Mouse (Mus musculus) heart, embryonic 15.5 days (tissue): ENCODE measurements at regions not wholly inside any gene's neighbourhood (a gene's known extent, or its start where the extent isn't known, plus 50 kb on each side); places are given as distances from the start of the nearest gene placed in this dataset.

ENCODE experiments used
- ATAC-seq: fragments of 200-750 bp; cut with Nextera tagmentation; replicated peaks from 2 replicates; pipeline ENCODE4 v1.8.0; 2017; ENCODE audit warnings: low read depth, moderate TSS enrichment; ENCODE audit not compliant: insufficient number of reproducible peaks, insufficient read depth, low FRiP score
- H3K27ac ChIP-seq: fragments of 300-500 bp; sonication (generic); 2 replicates; pipeline ENCODE4 v1.5.1; 2015; ENCODE audit warnings: mild to moderate bottlenecking, inconsistent platforms
- H3K27me3 ChIP-seq: fragments of 300-500 bp; sonication (generic); 2 replicates; pipeline ENCODE4 v1.6.1; 2015; ENCODE audit warnings: inconsistent platforms
- H3K36me3 ChIP-seq: fragments of 300-500 bp; sonication (generic); 2 replicates; pipeline ENCODE4 v1.6.1; 2015; ENCODE audit warnings: mild to moderate bottlenecking, inconsistent platforms
- H3K4me1 ChIP-seq: fragments of 300-500 bp; sonication (generic); replicated peaks from 2 replicates; pipeline ENCODE4 v1.6.1; 2015; ENCODE audit warnings: inconsistent platforms
- H3K4me2 ChIP-seq: fragments of 300-500 bp; sonication (generic); 2 replicates; pipeline ENCODE4 v1.6.1; 2015; ENCODE audit warnings: inconsistent platforms, mild to moderate bottlenecking, moderate library complexity
- H3K4me3 ChIP-seq: fragments of 300-500 bp; sonication (generic); 2 replicates; pipeline ENCODE4 v1.5.1; 2015; ENCODE audit warnings: mild to moderate bottlenecking, inconsistent platforms
- H3K9ac ChIP-seq: fragments of 300-500 bp; sonication (generic); 2 replicates; pipeline ENCODE4 v1.6.1; 2015; ENCODE audit warnings: mild to moderate bottlenecking, inconsistent platforms
- H3K9me3 ChIP-seq: fragments of 300-500 bp; sonication (generic); replicated peaks from 2 replicates; pipeline ENCODE4 v1.6.1; 2016; ENCODE audit warnings: inconsistent platforms
- WGBS: fragments of 180-500 bp; shearing (Covaris S2); methylation state at CpG from one replicate; pipeline ENCODE4 v1.1.7; 2015; ENCODE audit warnings: mixed read lengths; 5-methylcytosine and 5-hydroxymethylcytosine counted together

- no peak overlapping the region for H3K4me3 ChIP-seq
- WGBS, result 77% methylated on average over 23 of the region's 23 CpGs
- H3K36me3 ChIP-seq, result no peaks in the 10 kb centered on the region
- H3K4me1 ChIP-seq, result no peaks in the 10 kb centered on the region
- H3K4me2 ChIP-seq, result no peak overlapping the region; the same call in 1 of the 2 replicates
- H3K9me3 ChIP-seq, result no peaks in the 10 kb centered on the region
- H3K9ac ChIP-seq, result no peak overlapping the region
- no peak overlapping the region for H3K27ac ChIP-seq
- no peak for ATAC-seq
- H3K27me3 ChIP-seq, result no peaks in the 10 kb centered on the region
Measured at GRCm38 (mm10) chr1:184244730-184245488, 210.8 kb upstream of the 1700056E22Rik start.

DNA sequence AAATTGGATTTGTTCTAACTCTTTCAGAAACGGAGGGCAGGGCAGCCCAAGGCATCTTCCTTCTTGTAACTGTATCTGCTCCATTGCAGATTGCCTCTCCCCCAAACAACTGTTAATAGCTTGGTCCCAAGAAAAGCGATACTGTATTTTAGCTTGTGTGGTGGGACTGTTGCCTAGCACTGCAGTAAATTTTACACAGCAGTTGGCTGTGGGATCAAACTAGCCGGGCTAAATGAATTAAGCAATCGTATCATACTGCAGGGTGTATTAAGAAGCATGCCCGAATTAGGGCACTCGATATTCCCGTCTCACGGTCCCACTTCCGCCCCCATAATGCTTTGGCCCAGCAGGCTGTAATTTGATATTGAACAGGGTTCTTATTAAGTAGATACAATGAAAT is 210.2 kb upstream of the 1700056E22Rik start:
- WGBS, result 73% methylated on average over 9 of the region's 9 CpGs
- H3K4me1 ChIP-seq, result no peaks in the 10 kb centered on the region
- no peak for ATAC-seq
- no peak overlapping the region for H3K4me3 ChIP-seq
- H3K9me3 ChIP-seq, result no peaks in the 10 kb centered on the region
- H3K9ac ChIP-seq, result no peak overlapping the region
- no peaks in the 10 kb centered on the region for H3K36me3 ChIP-seq
- H3K27me3 ChIP-seq, result no peaks in the 10 kb centered on the region
- no peak overlapping the region for H3K27ac ChIP-seq
- no peak overlapping the region; the same call in 1 of the 2 replicates for H3K4me2 ChIP-seq

DNA sequence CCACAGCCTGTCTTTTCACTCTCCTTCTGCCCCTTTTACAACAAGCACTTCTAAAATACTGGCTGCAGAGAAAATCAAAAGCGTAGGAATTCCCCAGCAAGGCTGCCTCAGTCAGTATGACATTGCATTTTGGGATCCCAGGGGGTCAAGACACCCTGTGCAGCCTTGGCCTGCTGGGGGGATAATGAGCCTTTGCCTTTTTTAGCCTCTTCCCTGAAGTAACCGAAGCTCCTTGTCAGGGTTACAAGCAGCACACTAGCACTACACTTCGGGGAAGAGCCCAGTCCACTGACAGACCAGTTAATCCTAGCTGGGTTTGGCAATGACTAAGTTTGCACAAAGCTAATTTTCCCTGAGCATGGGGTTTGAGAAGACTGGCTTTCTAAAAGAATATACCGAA is 207.7 kb upstream of the 1700056E22Rik start:
- no peak overlapping the region for H3K27ac ChIP-seq
- no peaks in the 10 kb centered on the region for H3K9me3 ChIP-seq
- H3K36me3 ChIP-seq, result no peaks in the 10 kb centered on the region
- 52% methylated on average over 4 of the region's 4 CpGs for WGBS
- no peak overlapping the region for H3K9ac ChIP-seq
- H3K4me1 ChIP-seq, result no peaks in the 10 kb centered on the region
- no peak for ATAC-seq
- no peak overlapping the region for H3K4me2 ChIP-seq
- H3K27me3 ChIP-seq, result no peaks in the 10 kb centered on the region
- H3K4me3 ChIP-seq, result no peak overlapping the region

GRCm38 (mm10) chr1:184235131-184235983 is 201.3 kb upstream of the 1700056E22Rik start:
- 14% methylated on average over 25 of the region's 25 CpGs for WGBS
- peak; percentile 43; the same call in 1 of the 2 replicates for ATAC-seq
- peak overlapping the region; percentile 15; the same call in 1 of the 2 replicates for H3K9ac ChIP-seq

DNA sequence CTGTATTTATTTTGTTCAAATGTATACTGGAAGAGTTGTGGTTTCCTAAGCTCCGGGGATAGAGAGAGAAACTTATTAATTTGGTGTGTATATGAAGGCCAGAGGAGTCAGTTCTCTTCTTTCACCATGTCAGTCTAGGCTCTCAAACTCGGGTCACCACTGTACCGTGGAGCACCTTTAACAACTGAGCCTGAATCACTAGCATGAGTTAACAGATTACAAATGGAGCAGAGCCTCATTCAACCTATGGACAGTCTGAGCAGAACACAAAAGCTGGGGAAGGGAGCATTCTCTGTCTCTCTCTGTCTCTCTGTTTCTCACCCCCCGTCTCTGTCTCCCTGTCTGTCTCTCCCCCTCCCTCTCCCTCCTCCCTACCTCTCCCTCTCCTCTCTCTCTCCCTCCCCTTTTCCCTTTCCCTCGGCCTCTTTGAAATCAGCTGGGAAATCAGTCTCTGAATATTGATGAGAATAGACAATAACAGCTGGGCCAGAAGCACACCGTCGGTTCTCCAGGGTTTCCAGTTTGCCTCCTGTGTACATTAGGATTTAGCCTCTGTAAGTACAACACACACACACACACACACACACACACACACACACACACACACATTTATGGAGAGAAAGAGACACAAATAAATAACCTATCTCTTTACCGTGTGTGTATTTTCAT is 200.4 kb upstream of the 1700056E22Rik start:
- 74% methylated on average over 8 of the region's 8 CpGs for WGBS
- no peak overlapping the region for H3K9ac ChIP-seq
- no peaks in the 10 kb centered on the region for H3K9me3 ChIP-seq
- H3K4me1 ChIP-seq, result peaks cover 10% of the 10 kb centered on the region
- no peaks in the 10 kb centered on the region for H3K27me3 ChIP-seq
- H3K36me3 ChIP-seq, result no peaks in the 10 kb centered on the region
- H3K4me2 ChIP-seq, result no peak overlapping the region
- no peak overlapping the region for H3K4me3 ChIP-seq
- ATAC-seq, result no peak
- no peak overlapping the region for H3K27ac ChIP-seq

More at GRCm38 (mm10) chr1:184235131-184235983, 201.3 kb upstream of the 1700056E22Rik start:
- Histone ChIP-seq H3K4me3 (peak overlapping the region; percentile 40), H3K36me3 (no peaks in the 10 kb centered on the region), H3K4me1 (peaks cover 10% of the 10 kb centered on the region), H3K27ac (no peak overlapping the region), H3K27me3 (no peaks in the 10 kb centered on the region), H3K9me3 (no peaks in the 10 kb centered on the region), H3K4me2 (peak overlapping the region; percentile 67)

DNA sequence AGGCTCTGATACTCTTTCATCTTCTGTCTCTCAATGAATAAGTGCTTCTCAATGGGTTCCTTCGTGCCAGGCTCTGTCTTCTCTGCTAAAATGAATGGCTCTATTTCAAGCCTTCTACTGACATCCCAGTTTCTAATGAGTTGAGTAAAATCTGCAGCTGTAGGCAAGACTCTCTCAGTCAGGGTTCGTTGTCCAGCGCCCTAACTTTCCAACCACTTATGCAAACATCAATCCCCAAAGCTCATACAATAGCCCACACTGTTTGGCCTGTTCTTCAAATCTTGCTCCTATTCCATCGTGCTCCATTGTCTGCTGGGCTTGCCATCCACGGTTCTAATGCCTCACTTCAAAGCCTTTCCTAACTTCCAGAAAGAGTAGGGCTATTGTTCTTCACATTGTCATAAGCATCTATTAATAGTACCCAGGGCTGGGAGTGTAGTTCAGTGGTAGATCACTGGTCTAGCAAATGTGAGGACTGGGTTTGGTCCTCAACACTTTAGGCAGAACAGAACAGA is 199.7 kb upstream of the 1700056E22Rik start:
- Histone ChIP-seq H3K4me3 (no peak overlapping the region), H3K36me3 (no peaks in the 10 kb centered on the region), H3K27ac (no peak overlapping the region), H3K27me3 (no peaks in the 10 kb centered on the region), H3K9me3 (no peaks in the 10 kb centered on the region), H3K9ac (no peak overlapping the region), H3K4me2 (no peak overlapping the region), H3K4me1 (peaks cover 10% of the 10 kb centered on the region)
- no peak for ATAC-seq
- WGBS, result 70% methylated on average over 5 of the region's 5 CpGs

DNA sequence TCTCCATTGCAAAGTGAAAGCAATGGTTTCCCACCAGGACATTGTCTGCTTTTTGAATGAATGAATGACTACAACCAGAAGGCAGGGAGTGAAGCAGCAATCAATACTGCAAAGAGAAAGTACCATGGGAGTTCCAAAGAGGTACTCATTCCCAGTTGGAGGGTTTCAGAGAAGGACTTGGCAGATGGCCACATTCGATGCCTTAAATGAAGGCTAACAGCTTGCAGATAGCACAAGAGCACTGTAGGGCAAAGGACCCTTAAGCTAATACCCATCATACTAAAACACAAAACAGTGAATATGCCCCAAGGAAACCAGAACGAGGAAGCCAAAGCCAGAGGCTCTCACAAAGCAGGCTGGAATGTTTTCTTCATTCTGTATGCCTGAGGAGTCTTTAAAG is 188.2 kb upstream of the 1700056E22Rik start:
- Histone ChIP-seq H3K27me3 (no peaks in the 10 kb centered on the region), H3K4me3 (no peak overlapping the region), H3K4me1 (peaks cover 10% of the 10 kb centered on the region), H3K4me2 (no peak overlapping the region), H3K27ac (no peak overlapping the region), H3K9ac (no peak overlapping the region), H3K9me3 (no peaks in the 10 kb centered on the region), H3K36me3 (no peaks in the 10 kb centered on the region)
- 32% methylated on average over 2 of the region's 2 CpGs for WGBS
- no peak for ATAC-seq

DNA sequence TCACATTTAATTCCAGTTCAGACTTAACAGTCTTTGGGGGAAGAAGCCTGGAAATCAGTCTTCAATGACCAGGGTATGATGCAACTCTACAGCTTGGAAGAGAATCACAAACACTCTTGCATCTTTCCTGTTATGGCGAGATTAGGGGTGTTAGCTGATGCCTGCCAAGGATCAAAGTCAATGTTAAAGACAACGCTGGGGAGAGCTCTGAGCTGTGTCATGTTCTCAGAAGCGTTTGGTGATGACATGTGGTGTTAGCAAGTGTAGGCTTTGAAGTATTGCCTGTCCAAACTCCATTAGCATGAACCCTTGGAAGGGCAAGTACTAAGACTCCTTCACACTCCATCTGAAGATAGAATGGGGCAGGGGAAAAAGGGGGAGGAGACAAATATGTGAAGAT is 187.7 kb upstream of the 1700056E22Rik start:
- Histone ChIP-seq H3K4me3 (no peak overlapping the region), H3K9me3 (no peaks in the 10 kb centered on the region), H3K4me2 (no peak overlapping the region), H3K36me3 (no peaks in the 10 kb centered on the region), H3K27ac (no peak overlapping the region), H3K27me3 (no peaks in the 10 kb centered on the region), H3K4me1 (peaks cover 10% of the 10 kb centered on the region), H3K9ac (no peak overlapping the region)
- WGBS, result 17% methylated on average over 3 of the region's 3 CpGs
- ATAC-seq, result peak; percentile 73; the same call in 1 of the 2 replicates

- H3K4me1 ChIP-seq, result peaks cover 10% of the 10 kb centered on the region
- H3K4me2 ChIP-seq, result no peak overlapping the region
Measured at GRCm38 (mm10) chr1:184197272-184197671, 163.2 kb upstream of the 1700056E22Rik start.

GRCm38 (mm10) chr1:184191325-184191724 is 157.2 kb upstream of the 1700056E22Rik start:
- WGBS, result 86% methylated on average over 3 of the region's 3 CpGs

More at GRCm38 (mm10) chr1:184197272-184197671, 163.2 kb upstream of the 1700056E22Rik start:
- no peak for ATAC-seq
- 77% methylated on average over 4 of the region's 4 CpGs for WGBS
- Histone ChIP-seq H3K27ac (no peak overlapping the region), H3K4me3 (no peak overlapping the region), H3K9me3 (no peaks in the 10 kb centered on the region), H3K36me3 (no peaks in the 10 kb centered on the region), H3K9ac (no peak overlapping the region), H3K27me3 (no peaks in the 10 kb centered on the region)

GRCm38 (mm10) chr1:184187582-184187981 is 153.5 kb upstream of the 1700056E22Rik start:
- H3K27ac ChIP-seq, result no peak overlapping the region
- 0 out of 2 replicates have a peak, but pooled peaks cover 2% of the 10 kb centered on the region for H3K4me1 ChIP-seq
- H3K9ac ChIP-seq, result no peak overlapping the region
- H3K9me3 ChIP-seq, result no peaks in the 10 kb centered on the region
- no peak for ATAC-seq
- H3K27me3 ChIP-seq, result no peaks in the 10 kb centered on the region
- no peak overlapping the region for H3K4me2 ChIP-seq
- H3K4me3 ChIP-seq, result no peak overlapping the region
- H3K36me3 ChIP-seq, result no peaks in the 10 kb centered on the region

More at GRCm38 (mm10) chr1:184191325-184191724, 157.2 kb upstream of the 1700056E22Rik start:
- no peak for ATAC-seq
- Histone ChIP-seq H3K36me3 (no peaks in the 10 kb centered on the region), H3K9me3 (no peaks in the 10 kb centered on the region), H3K4me1 (peaks cover 10% of the 10 kb centered on the region), H3K4me2 (no peak overlapping the region), H3K4me3 (no peak overlapping the region), H3K27me3 (no peaks in the 10 kb centered on the region), H3K27ac (no peak overlapping the region), H3K9ac (no peak overlapping the region)
